Mouse (Mus musculus): ENCODE measurements around the gene Myh6. TPM values are rescaled to one million over a fixed set of nuclear protein-coding genes. Genes with fewer than 3 reads are reported as not detected.
"Not testable (repeated sequence)": the region's sequence is repeated elsewhere in the genome, so short reads cannot be mapped to it uniquely, and the experiment has no call there.

Gene Myh6
- total RNA-seq, 1 experiment from 2014 or later: not detected

- no peak for ATAC-seq (ENCODE audit: extremely low read depth, insufficient number of reproducible peaks, low FRiP score, poor library complexity, severe bottlenecking)
These were observed 30.1 kb upstream of the Myh6 start for GRCm38 (mm10) chr14:54996793-54997192.

GRCm38 (mm10) chr14:54995457-54996138 lies 28.9 kb upstream of the Myh6 start:
- no peak for ATAC-seq (ENCODE audit: extremely low read depth, insufficient number of reproducible peaks, low FRiP score, poor library complexity, severe bottlenecking)

GRCm38 (mm10) chr14:54994869-54995186 lies 28.1 kb upstream of the Myh6 start:
- no peak for ATAC-seq (ENCODE audit: extremely low read depth, insufficient number of reproducible peaks, low FRiP score, poor library complexity, severe bottlenecking)

- ATAC-seq (ENCODE audit: extremely low read depth, insufficient number of reproducible peaks, low FRiP score, poor library complexity, severe bottlenecking): no peak
These were observed 27.6 kb upstream of the Myh6 start, which contains the start of gene Myh7 for GRCm38 (mm10) chr14:54994136-54994868. Myh7 (minus strand) TSS chr14:54994626.

- no peak for ATAC-seq (ENCODE audit: extremely low read depth, insufficient number of reproducible peaks, low FRiP score, poor library complexity, severe bottlenecking)
These were observed 26.9 kb upstream of the Myh6 start for GRCm38 (mm10) chr14:54993636-54994035.

- ATAC-seq (ENCODE audit: extremely low read depth, insufficient number of reproducible peaks, low FRiP score, poor library complexity, severe bottlenecking): no peak
These were observed 25.5 kb upstream of the Myh6 start for GRCm38 (mm10) chr14:54992196-54992595.

GRCm38 (mm10) chr14:54989886-54990441 lies 23.2 kb upstream of the Myh6 start:
- ATAC-seq (ENCODE audit: extremely low read depth, insufficient number of reproducible peaks, low FRiP score, poor library complexity, severe bottlenecking): no peak

- no peak for ATAC-seq (ENCODE audit: extremely low read depth, insufficient number of reproducible peaks, low FRiP score, poor library complexity, severe bottlenecking)
These were observed 22.2 kb upstream of the Myh6 start for GRCm38 (mm10) chr14:54988882-54989281.

GRCm38 (mm10) chr14:54988350-54988874 lies 21.7 kb upstream of the Myh6 start:
- not testable (repeated sequence) for ATAC-seq (ENCODE audit: extremely low read depth, insufficient number of reproducible peaks, low FRiP score, poor library complexity, severe bottlenecking)

- no peak for ATAC-seq (ENCODE audit: extremely low read depth, insufficient number of reproducible peaks, low FRiP score, poor library complexity, severe bottlenecking)
These were observed 15.2 kb upstream of the Myh6 start for GRCm38 (mm10) chr14:54981934-54982333.

GRCm38 (mm10) chr14:54978664-54979063 lies 11.9 kb upstream of the Myh6 start:
- no peak for ATAC-seq (ENCODE audit: extremely low read depth, insufficient number of reproducible peaks, low FRiP score, poor library complexity, severe bottlenecking)

GRCm38 (mm10) chr14:54976633-54977032 lies 9.9 kb upstream of the Myh6 start, which contains the start of gene Gm17428:
Gm17428 (plus strand) TSS chr14:54976933.
- no peak for ATAC-seq (ENCODE audit: extremely low read depth, insufficient number of reproducible peaks, low FRiP score, poor library complexity, severe bottlenecking)

GRCm38 (mm10) chr14:54974068-54974791 lies 7.5 kb upstream of the Myh6 start:
- ATAC-seq (ENCODE audit: extremely low read depth, insufficient number of reproducible peaks, low FRiP score, poor library complexity, severe bottlenecking): no peak

GRCm38 (mm10) chr14:54972786-54973185 lies 6.1 kb upstream of the Myh6 start:
- not testable (repeated sequence) for ATAC-seq (ENCODE audit: extremely low read depth, insufficient number of reproducible peaks, low FRiP score, poor library complexity, severe bottlenecking)

GRCm38 (mm10) chr14:54968344-54968743 lies 1.6 kb upstream of the Myh6 start:
- ATAC-seq (ENCODE audit: extremely low read depth, insufficient number of reproducible peaks, low FRiP score, poor library complexity, severe bottlenecking): no peak

GRCm38 (mm10) chr14:54967874-54968273 lies 1.1 kb upstream of the Myh6 start:
- ATAC-seq (ENCODE audit: extremely low read depth, insufficient number of reproducible peaks, low FRiP score, poor library complexity, severe bottlenecking): no peak

GRCm38 (mm10) chr14:54965631-54966030 lies 1.1 kb downstream of the Myh6 start:
- ATAC-seq (ENCODE audit: extremely low read depth, insufficient number of reproducible peaks, low FRiP score, poor library complexity, severe bottlenecking): no peak

GRCm38 (mm10) chr14:54965044-54965443 lies 1.7 kb downstream of the Myh6 start:
- ATAC-seq (ENCODE audit: extremely low read depth, insufficient number of reproducible peaks, low FRiP score, poor library complexity, severe bottlenecking): no peak

- ATAC-seq (ENCODE audit: extremely low read depth, insufficient number of reproducible peaks, low FRiP score, poor library complexity, severe bottlenecking): no peak
These were observed 3.0 kb downstream of the Myh6 start for GRCm38 (mm10) chr14:54963727-54964126.
